Mouse (Mus musculus): Measurements from ENCODE around the gene Glcci1. TPM values are rescaled to one million over a fixed set of nuclear protein-coding genes. Genes with fewer than 3 reads are reported as not detected.

The Glcci1 gene
- polyA plus RNA-seq, 1 experiment = 155 TPM

DNA sequence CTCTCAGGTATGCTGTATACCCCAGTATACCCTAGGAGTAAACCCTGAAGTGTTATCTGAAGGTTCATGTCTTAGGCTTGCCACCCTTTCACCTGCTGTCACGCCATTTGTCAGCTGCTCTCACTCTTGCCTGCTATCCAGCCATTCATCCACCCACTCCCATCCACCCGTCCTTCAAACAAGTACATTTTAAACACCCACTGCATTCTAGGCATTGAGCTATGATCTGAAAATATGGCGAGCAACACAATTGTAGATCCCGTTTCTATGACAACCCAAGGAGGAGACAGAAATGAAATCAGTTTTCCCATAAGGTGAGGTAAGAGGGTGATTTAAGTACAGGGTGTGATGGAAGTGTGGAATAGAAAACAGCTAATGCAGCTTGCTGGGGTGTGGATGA is 128.7 kb downstream of the Glcci1 start:
- Histone ChIP-seq H3K27ac (ENCODE audit: control insufficient read depth, insufficient read depth, low read depth, low read length) (no peak overlapping the region), H3K36me3 (ENCODE audit: control insufficient read depth, insufficient read depth, low read length) (no peaks in the 10 kb centered on the region), H3K4me1 (ENCODE audit: control insufficient read depth, insufficient read depth, low read length) (no peaks in the 10 kb centered on the region), H3K4me3 (ENCODE audit: control insufficient read depth, low read depth, low read length) (no peak overlapping the region), H3K27me3 (ENCODE audit: control insufficient read depth, insufficient read depth, low read length) (no peaks in the 10 kb centered on the region)
- TF ChIP-seq POLR2A (IDR thresholded peaks at IDR 0.05; ENCODE audit: control insufficient read depth, low read depth, low read length) = no peak
- TF ChIP-seq CTCF (IDR thresholded peaks at IDR 0.05; ENCODE audit: control insufficient read depth, insufficient read depth, insufficient replicate concordance, low read depth, low read length) = no peak

- H3K27ac ChIP-seq (ENCODE audit: control insufficient read depth, insufficient read depth, low read depth, low read length) = no peak overlapping the region
- no peaks in the 10 kb centered on the region for H3K36me3 ChIP-seq (ENCODE audit: control insufficient read depth, insufficient read depth, low read length)
- H3K4me3 ChIP-seq (ENCODE audit: control insufficient read depth, low read depth, low read length) = no peak overlapping the region
- no peaks in the 10 kb centered on the region for H3K27me3 ChIP-seq (ENCODE audit: control insufficient read depth, insufficient read depth, low read length)
- H3K4me1 ChIP-seq (ENCODE audit: control insufficient read depth, insufficient read depth, low read length) = no peaks in the 10 kb centered on the region
- TF ChIP-seq CTCF (IDR thresholded peaks at IDR 0.05; ENCODE audit: control insufficient read depth, insufficient read depth, insufficient replicate concordance, low read depth, low read length) = no peak
- no peak for TF ChIP-seq POLR2A (IDR thresholded peaks at IDR 0.05; ENCODE audit: control insufficient read depth, low read depth, low read length)
Observed at GRCm38 (mm10) chr6:8638899-8639298, 129.5 kb downstream of the Glcci1 start.

- Histone ChIP-seq H3K4me3 (ENCODE audit: control insufficient read depth, low read depth, low read length) (no peak overlapping the region), H3K27me3 (ENCODE audit: control insufficient read depth, insufficient read depth, low read length) (no peaks in the 10 kb centered on the region), H3K4me1 (ENCODE audit: control insufficient read depth, insufficient read depth, low read length) (no peaks in the 10 kb centered on the region), H3K27ac (ENCODE audit: control insufficient read depth, insufficient read depth, low read depth, low read length) (no peak overlapping the region), H3K36me3 (ENCODE audit: control insufficient read depth, insufficient read depth, low read length) (no peaks in the 10 kb centered on the region)
- TF ChIP-seq CTCF (IDR thresholded peaks at IDR 0.05; ENCODE audit: control insufficient read depth, insufficient read depth, insufficient replicate concordance, low read depth, low read length) = no peak
- no peak for TF ChIP-seq POLR2A (IDR thresholded peaks at IDR 0.05; ENCODE audit: control insufficient read depth, low read depth, low read length)
Observed at GRCm38 (mm10) chr6:8639526-8639925, 130.1 kb downstream of the Glcci1 start.

DNA sequence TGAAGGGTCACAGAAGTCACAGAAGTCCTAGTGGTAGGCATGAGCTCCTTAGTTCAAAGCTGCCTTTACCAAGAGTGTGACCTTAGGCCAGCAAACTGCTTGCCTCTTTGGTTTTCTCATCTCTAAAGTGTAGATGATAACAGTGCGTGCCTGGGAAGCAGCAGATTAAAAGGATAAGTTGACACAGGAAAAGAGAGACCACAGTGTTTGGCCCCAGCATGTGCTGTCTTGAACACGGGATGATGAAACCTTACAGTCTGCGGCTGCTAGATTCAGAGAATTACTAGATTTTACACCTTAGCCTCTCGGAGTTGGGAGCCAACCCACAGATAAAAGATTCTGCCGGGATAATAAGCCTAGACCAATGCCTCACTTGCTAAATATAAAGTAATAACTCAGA is 131.5 kb downstream of the Glcci1 start:
- TF ChIP-seq POLR2A (IDR thresholded peaks at IDR 0.05; ENCODE audit: control insufficient read depth, low read depth, low read length) (no peak), CTCF (IDR thresholded peaks at IDR 0.05; ENCODE audit: control insufficient read depth, insufficient read depth, insufficient replicate concordance, low read depth, low read length) (no peak)
- H3K4me1 ChIP-seq (ENCODE audit: control insufficient read depth, insufficient read depth, low read length) = no peaks in the 10 kb centered on the region
- no peak overlapping the region for H3K4me3 ChIP-seq (ENCODE audit: control insufficient read depth, low read depth, low read length)

GRCm38 (mm10) chr6:8644703-8645102 is 135.3 kb downstream of the Glcci1 start:
- Histone ChIP-seq H3K36me3 (ENCODE audit: control insufficient read depth, insufficient read depth, low read length) (no peaks in the 10 kb centered on the region), H3K4me3 (ENCODE audit: control insufficient read depth, low read depth, low read length) (no peak overlapping the region), H3K4me1 (ENCODE audit: control insufficient read depth, insufficient read depth, low read length) (no peaks in the 10 kb centered on the region), H3K27me3 (ENCODE audit: control insufficient read depth, insufficient read depth, low read length) (no peaks in the 10 kb centered on the region), H3K27ac (ENCODE audit: control insufficient read depth, insufficient read depth, low read depth, low read length) (no peak overlapping the region)
- TF ChIP-seq CTCF (IDR thresholded peaks at IDR 0.05; ENCODE audit: control insufficient read depth, insufficient read depth, insufficient replicate concordance, low read depth, low read length) (no peak), POLR2A (IDR thresholded peaks at IDR 0.05; ENCODE audit: control insufficient read depth, low read depth, low read length) (no peak)

More for the DNA sequence above, 131.5 kb downstream of the Glcci1 start:
- Histone ChIP-seq H3K27ac (ENCODE audit: control insufficient read depth, insufficient read depth, low read depth, low read length) (no peak overlapping the region), H3K27me3 (ENCODE audit: control insufficient read depth, insufficient read depth, low read length) (no peaks in the 10 kb centered on the region), H3K36me3 (ENCODE audit: control insufficient read depth, insufficient read depth, low read length) (no peaks in the 10 kb centered on the region)

DNA sequence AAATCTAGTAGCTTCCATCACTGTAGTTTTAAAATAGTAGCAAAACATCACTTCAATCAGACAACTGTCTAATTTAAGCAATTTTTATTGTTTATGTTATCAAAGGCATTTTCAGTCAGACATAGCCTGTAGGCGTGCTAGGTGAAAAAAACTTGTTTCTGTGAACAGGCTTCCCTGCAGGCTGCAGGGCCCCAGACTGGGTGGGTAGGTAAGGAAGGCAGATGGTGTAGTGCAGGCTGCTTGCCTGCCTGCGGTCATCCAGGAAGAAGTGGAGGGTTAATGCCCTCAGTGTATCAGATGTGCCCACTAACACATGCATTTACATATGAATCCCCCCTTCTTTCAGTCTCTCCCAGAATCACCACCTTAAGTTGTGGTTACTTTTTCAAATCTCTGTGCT is 136.3 kb downstream of the Glcci1 start:
- TF ChIP-seq CTCF (IDR thresholded peaks at IDR 0.05; ENCODE audit: control insufficient read depth, insufficient read depth, insufficient replicate concordance, low read depth, low read length) = no peak
- no peak for TF ChIP-seq POLR2A (IDR thresholded peaks at IDR 0.05; ENCODE audit: control insufficient read depth, low read depth, low read length)
- no peaks in the 10 kb centered on the region for H3K36me3 ChIP-seq (ENCODE audit: control insufficient read depth, insufficient read depth, low read length)

More for the DNA sequence above, 136.3 kb downstream of the Glcci1 start:
- Histone ChIP-seq H3K4me1 (ENCODE audit: control insufficient read depth, insufficient read depth, low read length) (no peaks in the 10 kb centered on the region), H3K4me3 (ENCODE audit: control insufficient read depth, low read depth, low read length) (no peak overlapping the region), H3K27me3 (ENCODE audit: control insufficient read depth, insufficient read depth, low read length) (no peaks in the 10 kb centered on the region), H3K27ac (ENCODE audit: control insufficient read depth, insufficient read depth, low read depth, low read length) (no peak overlapping the region)

Data from testis, adult 2 months (tissue).